Mouse (Mus musculus) erythroblast, adult 5-6 weeks (primary cell): ENCODE measurements around the gene Cradd. TPM values are rescaled to one million over a fixed set of nuclear protein-coding genes. Genes with fewer than 3 reads are reported as not detected.

Experiments used
- ATAC-seq: replicated peaks from 2 replicates; pipeline ENCODE4 v1.8.0; 2016; ENCODE audit warnings: moderate number of reproducible peaks, mild to moderate bottlenecking, moderate TSS enrichment, inconsistent platforms; ENCODE audit not compliant: poor library complexity, low FRiP score, severe bottlenecking
- total RNA-seq, 2 experiments: library from RNA; stranded (forward) in 1 of 2; stranded (reverse) in 1 of 2; fragments of 150-400 nt in 1 of 2; fragments of 200-764, 138-1000 nt in 1 of 2; gene quantifications; 2 replicates each; pipeline versions ENCODE4 v1.2.3 to v1.2.4; 2015 to 2017; ENCODE audit warnings: low replicate concordance in 2 of 2

Cradd gene
- total RNA-seq, 2 experiments from 2014 or later, result 0.09 to 7.1 TPM

GRCm38 (mm10) chr10:95147136-95147901, 176.6 kb downstream of the Cradd start:
- no peak for ATAC-seq

- no peak for ATAC-seq
These were observed 177.4 kb downstream of the Cradd start for GRCm38 (mm10) chr10:95146491-95146890.

- no peak for ATAC-seq
These were observed 178.6 kb downstream of the Cradd start for GRCm38 (mm10) chr10:95145204-95145926.

GRCm38 (mm10) chr10:95144414-95145130, 179.4 kb downstream of the Cradd start:
- ATAC-seq, result no peak

- no peak for ATAC-seq
These were observed 180.4 kb downstream of the Cradd start for GRCm38 (mm10) chr10:95143446-95144114.

DNA sequence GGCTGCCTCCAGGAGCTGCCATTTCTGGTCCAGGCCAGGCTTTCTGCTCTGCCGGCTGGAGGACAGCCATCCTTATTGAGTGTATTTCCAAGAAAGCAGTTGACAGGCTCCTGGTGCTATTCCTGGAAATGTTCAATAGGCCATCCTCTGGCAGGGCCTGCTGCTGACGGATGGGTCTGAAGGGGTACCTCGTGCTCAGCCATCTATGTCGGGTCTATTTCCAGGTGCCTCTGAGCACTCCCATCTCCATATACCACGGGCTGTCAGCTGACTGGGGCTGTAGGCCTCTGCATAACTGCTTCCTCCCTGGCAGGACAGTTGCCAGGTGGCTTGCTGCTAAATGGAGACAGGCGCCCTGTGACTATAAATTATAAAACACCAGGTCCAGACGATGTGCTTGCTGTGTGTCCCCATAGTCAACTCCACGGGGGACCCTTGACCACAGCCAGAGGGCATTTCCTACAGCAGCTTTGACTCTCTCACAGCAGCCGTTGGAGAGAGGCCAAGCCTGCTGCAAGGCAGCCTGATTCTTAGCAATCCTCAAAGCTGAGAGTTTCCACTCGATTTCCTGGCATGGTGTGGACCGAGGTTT, 181.0 kb downstream of the Cradd start:
- ATAC-seq, result no peak

- ATAC-seq, result no peak
These were observed 182.9 kb downstream of the Cradd start for GRCm38 (mm10) chr10:95141075-95141474.

DNA sequence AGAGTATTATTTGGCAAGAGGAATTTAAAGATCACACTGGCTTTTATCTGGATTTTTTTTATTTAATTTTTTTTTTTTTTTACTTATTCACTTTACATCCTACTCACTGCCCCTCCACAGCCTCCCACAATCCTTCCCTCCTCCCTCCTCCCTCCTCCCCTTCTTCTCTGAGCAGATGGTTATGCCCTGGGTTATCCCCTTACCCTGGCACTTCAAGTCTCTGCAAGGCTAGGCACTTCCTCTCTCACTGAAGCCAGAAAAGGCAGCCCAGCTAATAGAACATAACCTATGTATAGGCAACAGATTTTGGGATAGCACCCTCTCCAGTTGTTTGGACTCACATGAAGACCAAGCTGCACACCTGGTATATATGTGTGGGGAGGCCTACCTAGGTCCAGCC, 183.7 kb downstream of the Cradd start:
- no peak for ATAC-seq

GRCm38 (mm10) chr10:95139645-95140044, 184.3 kb downstream of the Cradd start:
- no peak for ATAC-seq

- ATAC-seq, result no peak
These were observed 190.9 kb downstream of the Cradd start for GRCm38 (mm10) chr10:95133057-95133456.

Other genes starting within 250 kb of the Cradd start
- gene Socs2, start 93.0 kb upstream of the Cradd start, total RNA-seq (2015; ENCODE audit: low replicate concordance), result not detected in 2 replicates
- gene Socs2, start 93.0 kb upstream of the Cradd start, total RNA-seq (2017; ENCODE audit: low replicate concordance), result not detected in 2 replicates
- 29.2 and 61.9 TPM in 2 replicates for gene Mrpl42, start 177.8 kb upstream of the Cradd start, total RNA-seq (2015; ENCODE audit: low replicate concordance)
- gene Mrpl42, start 177.8 kb upstream of the Cradd start, total RNA-seq (2017; ENCODE audit: low replicate concordance), result 18.5 and 27.3 TPM in 2 replicates
- 139 and 159 TPM in 2 replicates for gene Ube2n, start 191.0 kb upstream of the Cradd start, total RNA-seq (2015; ENCODE audit: low replicate concordance)
- 19.4 and 23.5 TPM in 2 replicates for gene Ube2n, start 191.0 kb upstream of the Cradd start, total RNA-seq (2017; ENCODE audit: low replicate concordance)
- gene Nudt4, start 240.0 kb upstream of the Cradd start, total RNA-seq (2015; ENCODE audit: low replicate concordance), result 103 and 137 TPM in 2 replicates
- 135 and 144 TPM in 2 replicates for gene Nudt4, start 240.0 kb upstream of the Cradd start, total RNA-seq (2017; ENCODE audit: low replicate concordance)